Mouse (Mus musculus) kidney, embryonic 15.5 days (tissue): ENCODE measurements around the gene Olfr572. TPM values are rescaled to one million over a fixed set of nuclear protein-coding genes. Genes with fewer than 3 reads are reported as not detected.

Experiments used
- ATAC-seq: fragments of 200-750 bp; cut with Nextera tagmentation; replicated peaks from 2 replicates; pipeline ENCODE4 v1.8.0; 2017; ENCODE audit warnings: moderate TSS enrichment; ENCODE audit not compliant: low FRiP score
- H3K27ac ChIP-seq: fragments of 300-500 bp; sonication (generic); 2 replicates; pipeline ENCODE4 v1.5.1; 2015; ENCODE audit warnings: mild to moderate bottlenecking, inconsistent platforms
- H3K27me3 ChIP-seq: fragments of 300-500 bp; sonication (generic); 2 replicates; pipeline ENCODE4 v1.6.1; 2015; ENCODE audit warnings: inconsistent platforms
- H3K36me3 ChIP-seq: fragments of 300-500 bp; sonication (generic); 2 replicates; pipeline ENCODE4 v1.6.1; 2015; ENCODE audit warnings: inconsistent platforms
- H3K4me1 ChIP-seq: fragments of 300-500 bp; sonication (generic); 2 replicates; pipeline ENCODE4 v1.6.1; 2015; ENCODE audit warnings: inconsistent platforms
- H3K4me2 ChIP-seq: fragments of 300-500 bp; sonication (generic); 2 replicates; pipeline ENCODE4 v1.6.1; 2015; ENCODE audit warnings: moderate library complexity, mild to moderate bottlenecking, inconsistent platforms
- H3K4me3 ChIP-seq: fragments of 300-500 bp; sonication (generic); replicated peaks from 2 replicates; pipeline ENCODE4 v1.5.1; 2015; ENCODE audit warnings: mild to moderate bottlenecking, inconsistent platforms
- H3K9ac ChIP-seq: fragments of 300-500 bp; sonication (generic); 2 replicates; pipeline ENCODE4 v1.6.1; 2015; ENCODE audit warnings: mild to moderate bottlenecking, inconsistent platforms
- H3K9me3 ChIP-seq: fragments of 300-500 bp; sonication (generic); replicated peaks from 2 replicates; pipeline ENCODE4 v1.6.1; 2016; ENCODE audit warnings: inconsistent platforms
- WGBS: fragments of 180-500 bp; shearing (Covaris S2); methylation state at CpG from one replicate; pipeline ENCODE4 v1.1.7; 2015; ENCODE audit warnings: mixed read lengths; 5-methylcytosine and 5-hydroxymethylcytosine counted together
- polyA plus RNA-seq: library from polyadenylated mRNA; unstranded; fragments of >200 nt; fragmentation: Nextera tagmentation; extraction: Ambion mirVana; gene quantifications from 2 replicates; pipeline ENCODE4 v1.2.1, GENCODE M21; 2015

Gene Olfr572
- polyA plus RNA-seq: not detected in 2 replicates

- ATAC-seq: no peak
- no peak within 1 kb of the TSS for H3K4me3 ChIP-seq
- H3K9me3 ChIP-seq: no peaks in the 10 kb centered on the region
- H3K9ac ChIP-seq: no peak within 1 kb of the TSS
- WGBS: 56% methylated on average over 1 of the region's 1 CpGs
- H3K27me3 ChIP-seq: no peaks in the 10 kb centered on the region
- H3K4me2 ChIP-seq: no peak within 1 kb of the TSS
- no peaks in the 10 kb centered on the region for H3K4me1 ChIP-seq
- no peaks in the 10 kb centered on the region for H3K36me3 ChIP-seq
- no peak within 1 kb of the TSS for H3K27ac ChIP-seq
Measured at GRCm38 (mm10) chr7:102924109-102924508, at the start of gene Olfr572. TSS of gene Olfr572 (plus strand) at chr7:102924409.

- H3K36me3 ChIP-seq: no peaks in the 10 kb centered on the region
- H3K4me2 ChIP-seq: no peak within 1 kb of the TSS
- H3K27ac ChIP-seq: no peak within 1 kb of the TSS
- H3K27me3 ChIP-seq: no peaks in the 10 kb centered on the region
- H3K4me3 ChIP-seq: no peak within 1 kb of the TSS
- H3K9ac ChIP-seq: no peak within 1 kb of the TSS
- ATAC-seq: no peak
- H3K4me1 ChIP-seq: no peaks in the 10 kb centered on the region
- H3K9me3 ChIP-seq: no peaks in the 10 kb centered on the region
Measured at GRCm38 (mm10) chr7:102876822-102877221, 47.4 kb upstream of the Olfr572 start, which contains the start of gene Olfr568. TSS of gene Olfr568 (plus strand) at chr7:102877122.

- Histone ChIP-seq H3K4me2 (no peak within 1 kb of the TSS), H3K27me3 (no peaks in the 10 kb centered on the region), H3K9ac (no peak within 1 kb of the TSS), H3K9me3 (no peaks in the 10 kb centered on the region), H3K36me3 (no peaks in the 10 kb centered on the region), H3K27ac (no peak within 1 kb of the TSS), H3K4me3 (no peak within 1 kb of the TSS), H3K4me1 (no peaks in the 10 kb centered on the region)
- no peak for ATAC-seq
- WGBS: 73% methylated on average over 3 of the region's 3 CpGs
Measured at GRCm38 (mm10) chr7:102890782-102891181, 33.4 kb upstream of the Olfr572 start, which contains the start of gene Olfr569. TSS of gene Olfr569 (minus strand) at chr7:102890882.

DNA sequence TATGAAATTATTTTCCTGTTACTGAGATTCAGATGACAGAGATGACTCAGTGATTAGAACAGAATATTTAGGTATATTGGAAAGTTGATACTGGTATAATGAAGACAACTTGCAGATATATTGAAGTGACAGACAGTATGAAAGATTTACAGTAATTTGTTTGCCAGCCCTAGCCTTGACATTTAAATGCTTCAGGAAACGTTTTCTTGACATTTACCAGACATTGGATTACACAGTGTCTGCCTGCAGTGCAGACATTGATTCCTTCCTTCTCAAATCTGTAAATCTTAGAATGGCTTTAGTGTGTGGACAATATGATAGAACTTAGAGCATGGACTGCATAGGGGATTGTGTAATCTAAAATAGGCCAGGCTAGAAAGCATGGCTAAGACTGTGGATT, 8.9 kb upstream of the Olfr572 start:
- Histone ChIP-seq H3K9ac (no peak overlapping the region), H3K4me2 (no peak overlapping the region), H3K36me3 (no peaks in the 10 kb centered on the region), H3K9me3 (no peaks in the 10 kb centered on the region), H3K27ac (no peak overlapping the region), H3K4me3 (no peak overlapping the region), H3K27me3 (no peaks in the 10 kb centered on the region), H3K4me1 (no peaks in the 10 kb centered on the region)
- 20% methylated on average over 1 of the region's 1 CpGs for WGBS
- ATAC-seq: no peak

GRCm38 (mm10) chr7:102916405-102916804, 7.8 kb upstream of the Olfr572 start:
- no peak overlapping the region for H3K27ac ChIP-seq
- no peak overlapping the region for H3K4me2 ChIP-seq
- H3K36me3 ChIP-seq: no peaks in the 10 kb centered on the region
- WGBS: 58% methylated on average over 5 of the region's 5 CpGs
- no peaks in the 10 kb centered on the region for H3K9me3 ChIP-seq
- H3K27me3 ChIP-seq: no peaks in the 10 kb centered on the region
- H3K4me3 ChIP-seq: no peak overlapping the region
- ATAC-seq: no peak
- H3K9ac ChIP-seq: no peak overlapping the region
- no peaks in the 10 kb centered on the region for H3K4me1 ChIP-seq

DNA sequence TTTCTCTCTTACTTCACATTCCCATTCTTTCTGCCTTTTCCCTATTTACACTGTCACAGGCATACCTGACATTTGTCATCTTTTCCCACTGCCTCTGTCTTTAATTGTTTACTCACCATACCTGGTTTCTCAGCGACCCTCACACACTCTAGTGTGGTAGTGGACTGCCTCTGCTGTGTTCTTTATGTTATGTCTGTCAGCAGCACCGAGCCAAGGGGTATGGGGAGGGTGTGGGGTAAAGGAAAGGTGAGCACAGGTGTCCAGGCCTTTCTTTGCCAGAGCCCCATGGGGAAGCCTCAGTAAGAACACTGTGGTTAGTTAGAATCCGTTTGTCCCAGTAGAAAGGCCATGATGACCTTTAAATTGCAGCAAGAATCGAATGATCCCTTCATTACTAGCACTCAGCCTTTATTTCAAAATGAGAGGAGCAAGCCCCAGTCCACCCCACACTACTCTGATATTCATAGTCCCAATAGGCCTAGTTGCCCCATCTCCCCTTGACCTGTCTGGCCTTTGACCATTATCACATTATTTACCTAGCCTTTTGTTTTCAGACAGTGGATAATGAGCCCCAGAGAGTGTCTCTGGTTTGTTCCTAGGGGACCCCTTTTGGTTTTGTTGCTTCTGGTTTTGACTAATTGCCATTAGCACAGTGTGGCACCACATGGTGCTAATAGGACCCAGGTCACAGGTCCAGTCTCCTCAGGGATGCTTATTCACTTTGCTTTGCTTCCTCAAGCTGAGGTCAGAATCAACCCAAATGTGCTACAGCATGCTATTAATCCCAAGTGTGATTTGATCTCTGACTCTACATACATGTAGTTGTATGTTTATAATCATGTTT, 7.0 kb upstream of the Olfr572 start, which contains the start of gene Olfr571:
Olfr571 (minus strand) TSS at position 505 of the 844 bp plus-strand sequence.
- Histone ChIP-seq H3K27ac (no peak within 1 kb of the TSS), H3K4me1 (no peaks in the 10 kb centered on the region), H3K36me3 (no peaks in the 10 kb centered on the region), H3K27me3 (no peaks in the 10 kb centered on the region), H3K9ac (no peak within 1 kb of the TSS), H3K4me3 (no peak within 1 kb of the TSS), H3K9me3 (no peaks in the 10 kb centered on the region), H3K4me2 (no peak within 1 kb of the TSS)
- WGBS: 54% methylated on average over 4 of the region's 4 CpGs
- no peak for ATAC-seq

GRCm38 (mm10) chr7:102919632-102920031, 4.6 kb upstream of the Olfr572 start:
- ATAC-seq: peak; percentile 69; the same call in 1 of the 2 replicates
- WGBS: 12% methylated on average over 1 of the region's 1 CpGs
- H3K4me3 ChIP-seq: no peak overlapping the region
- no peaks in the 10 kb centered on the region for H3K27me3 ChIP-seq
- no peaks in the 10 kb centered on the region for H3K9me3 ChIP-seq
- no peak overlapping the region for H3K27ac ChIP-seq
- no peak overlapping the region for H3K9ac ChIP-seq
- no peaks in the 10 kb centered on the region for H3K36me3 ChIP-seq
- H3K4me1 ChIP-seq: no peaks in the 10 kb centered on the region
- H3K4me2 ChIP-seq: no peak overlapping the region

- ATAC-seq: no peak
- no peak overlapping the region for H3K4me3 ChIP-seq
- WGBS: 78% methylated on average over 3 of the region's 3 CpGs
- H3K27ac ChIP-seq: no peak overlapping the region
- no peaks in the 10 kb centered on the region for H3K9me3 ChIP-seq
- H3K4me2 ChIP-seq: no peak overlapping the region
- H3K9ac ChIP-seq: no peak overlapping the region
- H3K36me3 ChIP-seq: no peaks in the 10 kb centered on the region
- H3K4me1 ChIP-seq: no peaks in the 10 kb centered on the region
- H3K27me3 ChIP-seq: no peaks in the 10 kb centered on the region
Measured at GRCm38 (mm10) chr7:102927105-102927504, 2.9 kb downstream of the Olfr572 start.

GRCm38 (mm10) chr7:102942475-102942874, 18.3 kb downstream of the Olfr572 start, which contains the start of gene Olfr573-ps1:
TSS of gene Olfr573-ps1 (minus strand) at chr7:102942575.
- Histone ChIP-seq H3K4me1 (no peaks in the 10 kb centered on the region), H3K36me3 (no peaks in the 10 kb centered on the region), H3K9me3 (no peaks in the 10 kb centered on the region), H3K4me2 (no peak within 1 kb of the TSS), H3K27ac (no peak within 1 kb of the TSS), H3K9ac (no peak within 1 kb of the TSS), H3K4me3 (no peak within 1 kb of the TSS), H3K27me3 (no peaks in the 10 kb centered on the region)
- 89% methylated on average over 2 of the region's 2 CpGs for WGBS
- no peak for ATAC-seq

- no peak overlapping the region for H3K9ac ChIP-seq
- no peak overlapping the region for H3K4me3 ChIP-seq
- H3K36me3 ChIP-seq: no peaks in the 10 kb centered on the region
- no peak overlapping the region for H3K4me2 ChIP-seq
- ATAC-seq: no peak
- WGBS: 85% methylated on average over 1 of the region's 1 CpGs
- no peaks in the 10 kb centered on the region for H3K27me3 ChIP-seq
- no peaks in the 10 kb centered on the region for H3K4me1 ChIP-seq
- no peaks in the 10 kb centered on the region for H3K9me3 ChIP-seq
- H3K27ac ChIP-seq: no peak overlapping the region
Measured at GRCm38 (mm10) chr7:102943417-102943816, 19.2 kb downstream of the Olfr572 start.

- Histone ChIP-seq H3K9me3 (no peaks in the 10 kb centered on the region), H3K4me3 (no peak within 1 kb of the TSS), H3K36me3 (no peaks in the 10 kb centered on the region), H3K9ac (no peak within 1 kb of the TSS), H3K27me3 (no peaks in the 10 kb centered on the region), H3K27ac (no peak within 1 kb of the TSS), H3K4me1 (no peaks in the 10 kb centered on the region; the same call in 1 of the 2 replicates), H3K4me2 (no peak within 1 kb of the TSS)
- 88% methylated on average over 1 of the region's 1 CpGs for WGBS
- ATAC-seq: no peak
Measured at GRCm38 (mm10) chr7:102948167-102948566, 24.0 kb downstream of the Olfr572 start, which contains the start of gene Olfr574. TSS of gene Olfr574 (plus strand) at chr7:102948467.

GRCm38 (mm10) chr7:102950732-102951131, 26.5 kb downstream of the Olfr572 start:
- Histone ChIP-seq H3K27ac (no peak overlapping the region), H3K27me3 (no peaks in the 10 kb centered on the region), H3K4me2 (no peak overlapping the region), H3K4me3 (no peak overlapping the region), H3K9ac (no peak overlapping the region), H3K36me3 (no peaks in the 10 kb centered on the region), H3K9me3 (no peaks in the 10 kb centered on the region), H3K4me1 (no peaks in the 10 kb centered on the region; the same call in 1 of the 2 replicates)
- 57% methylated on average over 1 of the region's 1 CpGs for WGBS
- peak; percentile 64 for ATAC-seq
